Mouse (Mus musculus) limb, embryonic 13.5 days (tissue): Measurements from ENCODE around the gene Gm28051. TPM values are rescaled to one million over a fixed set of nuclear protein-coding genes. Genes with fewer than 3 reads are reported as not detected.

Experiments used
- ATAC-seq: fragments of 200-750 bp; cut with Nextera tagmentation; 2 replicates; pipeline ENCODE4 v1.8.0; 2017; ENCODE audit warnings: low read depth, moderate number of reproducible peaks, moderate TSS enrichment; ENCODE audit not compliant: low FRiP score
- H3K27ac ChIP-seq: fragments of 300-500 bp; sonication (generic); 2 replicates; pipeline ENCODE4 v1.5.1; 2015; ENCODE audit warnings: inconsistent platforms, mild to moderate bottlenecking, moderate library complexity
- H3K27me3 ChIP-seq: fragments of 300-500 bp; sonication (generic); 2 replicates; pipeline ENCODE4 v1.6.1; 2015; ENCODE audit warnings: mild to moderate bottlenecking, inconsistent platforms
- H3K36me3 ChIP-seq: fragments of 300-500 bp; sonication (generic); 2 replicates; pipeline ENCODE4 v1.6.1; 2015; ENCODE audit warnings: inconsistent platforms, mild to moderate bottlenecking, moderate library complexity
- H3K4me1 ChIP-seq: fragments of 300-500 bp; sonication (generic); 2 replicates; pipeline ENCODE4 v1.6.1; 2015; ENCODE audit warnings: inconsistent platforms
- H3K4me2 ChIP-seq: fragments of 300-500 bp; sonication (generic); replicated peaks from 2 replicates; pipeline ENCODE4 v1.6.1; 2015; ENCODE audit warnings: inconsistent platforms, mild to moderate bottlenecking, moderate library complexity
- H3K4me3 ChIP-seq: fragments of 300-500 bp; sonication (generic); 2 replicates; pipeline ENCODE4 v1.5.1; 2015; ENCODE audit warnings: moderate library complexity, mild to moderate bottlenecking, inconsistent platforms
- H3K9ac ChIP-seq: fragments of 300-500 bp; sonication (generic); 2 replicates; pipeline ENCODE4 v1.6.1; 2015; ENCODE audit warnings: mild to moderate bottlenecking, inconsistent platforms
- H3K9me3 ChIP-seq: fragments of 300-500 bp; sonication (generic); 2 replicates; pipeline ENCODE4 v1.6.1; 2016; ENCODE audit warnings: inconsistent platforms
- WGBS: fragments of 180-500 bp; shearing (Covaris S2); methylation state at CpG from one replicate; pipeline ENCODE4 v1.1.7; 2015; 5-methylcytosine and 5-hydroxymethylcytosine counted together
- polyA plus RNA-seq: library from polyadenylated mRNA; unstranded; fragments of >200 nt; fragmentation: Nextera tagmentation; extraction: Ambion mirVana; gene quantifications from 2 replicates; pipeline ENCODE4 v1.2.1, GENCODE M21; 2015

Gm28051 gene
- polyA plus RNA-seq, 1 experiment from 2014 or later, result not detected

GRCm38 (mm10) chr12:102763696-102764095, 6.1 kb upstream of the Gm28051 start:
- ATAC-seq, result no peak
- no peaks in the 10 kb centered on the region for H3K27me3 ChIP-seq
- no peak overlapping the region for H3K4me2 ChIP-seq
- no peaks in the 10 kb centered on the region for H3K9me3 ChIP-seq
- no peak overlapping the region for H3K9ac ChIP-seq
- no peak overlapping the region for H3K27ac ChIP-seq
- peaks cover 53% of the 10 kb centered on the region for H3K36me3 ChIP-seq
- H3K4me3 ChIP-seq, result no peak overlapping the region
- peaks cover 16% of the 10 kb centered on the region for H3K4me1 ChIP-seq

DNA sequence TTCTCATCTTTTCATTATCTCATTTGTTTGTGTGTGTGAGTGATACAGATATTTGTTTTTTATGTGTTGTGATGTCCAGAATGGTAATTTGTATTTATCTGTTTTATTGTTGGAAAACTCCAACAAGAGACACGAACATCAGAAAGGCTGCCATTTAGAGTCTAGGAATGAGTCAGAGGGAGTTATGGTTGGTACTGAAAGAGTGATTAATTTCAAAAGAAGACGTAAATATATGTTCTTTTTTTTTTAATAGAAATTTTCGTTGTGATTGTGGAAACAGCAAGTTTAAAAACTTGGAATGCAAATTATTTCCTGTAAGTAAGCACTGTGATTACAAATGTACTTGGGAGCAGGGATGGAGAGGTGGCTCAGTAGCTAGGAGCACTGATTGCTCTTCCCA, 4.1 kb upstream of the Gm28051 start:
- H3K27ac ChIP-seq, result no peak overlapping the region
- peaks cover 21% of the 10 kb centered on the region for H3K4me1 ChIP-seq
- H3K9ac ChIP-seq, result no peak overlapping the region
- no peaks in the 10 kb centered on the region for H3K9me3 ChIP-seq
- H3K27me3 ChIP-seq, result no peaks in the 10 kb centered on the region
- no peak overlapping the region for H3K4me2 ChIP-seq
- 87% methylated on average over 3 of the region's 3 CpGs for WGBS
- ATAC-seq, result no peak
- no peak overlapping the region for H3K4me3 ChIP-seq
- peaks cover 35% of the 10 kb centered on the region for H3K36me3 ChIP-seq

GRCm38 (mm10) chr12:102758936-102759335, 1.4 kb upstream of the Gm28051 start:
- Histone ChIP-seq H3K9me3 (no peaks in the 10 kb centered on the region), H3K27me3 (no peaks in the 10 kb centered on the region), H3K36me3 (peaks cover 16% of the 10 kb centered on the region), H3K4me3 (peak overlapping the region; percentile 90), H3K27ac (no peak overlapping the region), H3K9ac (peak overlapping the region; percentile 87), H3K4me2 (peak overlapping the region; percentile 90), H3K4me1 (peaks cover 27% of the 10 kb centered on the region)
- no peak for ATAC-seq
- 3% methylated on average over 5 of the region's 5 CpGs for WGBS

GRCm38 (mm10) chr12:102758403-102758756, 815 bp upstream of the Gm28051 start, which contains the start of gene Gm20604:
Gene Gm20604 (minus strand): TSS chr12:102758672.
- Histone ChIP-seq H3K27me3 (no peaks in the 10 kb centered on the region), H3K4me3 (peak within 1 kb of the TSS; percentile 90), H3K27ac (peak within 1 kb of the TSS; percentile 83), H3K4me2 (peak within 1 kb of the TSS; percentile 90), H3K9ac (peak within 1 kb of the TSS; percentile 87), H3K9me3 (no peaks in the 10 kb centered on the region), H3K4me1 (peaks cover 27% of the 10 kb centered on the region), H3K36me3 (peaks cover 16% of the 10 kb centered on the region)
- ATAC-seq, result no peak
- under 1% methylated on average over 10 of the region's 10 CpGs for WGBS

DNA sequence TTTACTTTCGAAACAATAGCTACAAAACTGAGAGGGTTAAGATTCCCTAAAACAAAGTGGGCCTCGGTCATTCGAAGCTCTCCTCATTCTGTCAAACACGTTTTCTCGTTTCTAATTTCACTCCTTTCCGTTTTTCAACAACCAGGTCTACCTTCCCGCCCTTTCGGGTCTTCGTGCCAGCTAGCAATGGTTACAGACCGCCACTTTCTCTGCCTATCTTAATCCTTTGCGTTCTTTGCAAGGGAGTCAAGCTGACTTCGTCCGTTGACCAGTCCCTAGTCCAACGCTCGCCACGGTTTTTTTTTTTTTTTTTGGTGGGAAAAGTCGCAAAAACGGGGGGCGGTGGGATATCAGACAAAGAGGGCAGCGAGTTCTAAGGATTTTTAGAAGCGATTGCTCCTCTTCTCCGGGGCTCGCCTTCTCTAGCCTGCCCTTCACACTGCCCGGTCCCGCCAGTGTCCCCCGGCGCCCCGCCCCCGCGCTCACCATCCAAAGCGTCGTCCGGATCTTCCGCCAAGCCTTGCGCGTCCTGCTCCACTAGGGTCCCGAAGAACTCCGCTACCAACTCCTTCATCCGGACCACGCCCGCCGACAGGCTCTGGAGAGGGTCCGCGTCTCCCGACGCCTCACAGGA, 393 bp downstream of the Gm28051 start:
- WGBS, result under 1% methylated on average over 46 of the region's 46 CpGs
- H3K4me3 ChIP-seq, result peak overlapping the region; percentile 90
- peak; percentile 86; the same call in 1 of the 2 replicates for ATAC-seq

DNA sequence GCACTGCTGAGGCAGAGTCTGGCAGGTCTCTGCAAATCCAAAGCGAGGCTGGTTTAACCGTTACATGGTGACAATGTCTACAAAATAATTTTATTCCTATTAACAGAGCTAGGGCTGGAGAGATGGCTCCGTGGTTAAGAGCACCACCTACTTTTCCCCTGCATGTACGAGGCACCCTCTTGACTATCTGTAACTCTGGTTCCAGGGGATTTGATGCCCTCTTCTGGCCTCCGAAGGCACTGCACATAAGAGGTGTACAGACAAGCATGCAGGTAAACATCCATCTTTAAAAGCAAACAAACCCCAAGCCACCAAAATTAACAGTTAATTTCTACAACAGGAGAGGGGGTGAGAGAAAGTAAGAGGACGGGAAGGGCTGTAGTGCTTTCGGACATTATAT, 1.3 kb downstream of the Gm28051 start:
- WGBS, result 81% methylated on average over 7 of the region's 7 CpGs
- Histone ChIP-seq H3K4me2 (peak overlapping the region; percentile 72), H3K9ac (peak overlapping the region; percentile 83; the same call in 1 of the 2 replicates), H3K9me3 (no peaks in the 10 kb centered on the region), H3K4me1 (peaks cover 27% of the 10 kb centered on the region), H3K36me3 (peaks cover 7% of the 10 kb centered on the region), H3K4me3 (peak overlapping the region; percentile 90), H3K27ac (no peak overlapping the region), H3K27me3 (no peaks in the 10 kb centered on the region)
- no peak for ATAC-seq

More for the DNA sequence above, 393 bp downstream of the Gm28051 start:
- Histone ChIP-seq H3K4me1 (peaks cover 27% of the 10 kb centered on the region), H3K27me3 (no peaks in the 10 kb centered on the region), H3K27ac (peak overlapping the region; percentile 83), H3K4me2 (peak overlapping the region; percentile 72), H3K9ac (peak overlapping the region; percentile 83), H3K9me3 (no peaks in the 10 kb centered on the region), H3K36me3 (peaks cover 8% of the 10 kb centered on the region)

- Histone ChIP-seq H3K9ac (no peak overlapping the region), H3K4me2 (no peak overlapping the region), H3K36me3 (peaks cover 13% of the 10 kb centered on the region), H3K27me3 (no peaks in the 10 kb centered on the region), H3K4me1 (peaks cover 10% of the 10 kb centered on the region), H3K27ac (no peak overlapping the region), H3K4me3 (no peak overlapping the region), H3K9me3 (no peaks in the 10 kb centered on the region)
- 89% methylated on average over 3 of the region's 3 CpGs for WGBS
- ATAC-seq, result no peak
Observed at GRCm38 (mm10) chr12:102748256-102748655, 9.3 kb downstream of the Gm28051 start.

GRCm38 (mm10) chr12:102744839-102745238, 12.7 kb downstream of the Gm28051 start:
- ATAC-seq, result no peak
- Histone ChIP-seq H3K9me3 (no peaks in the 10 kb centered on the region), H3K36me3 (peaks cover 18% of the 10 kb centered on the region), H3K9ac (peak overlapping the region; percentile 91; the same call in 1 of the 2 replicates), H3K4me2 (peak overlapping the region; percentile 78), H3K4me1 (peaks cover 20% of the 10 kb centered on the region), H3K4me3 (peak overlapping the region; percentile 81; the same call in 1 of the 2 replicates), H3K27ac (no peak overlapping the region), H3K27me3 (no peaks in the 10 kb centered on the region)
- WGBS, result 64% methylated on average over 6 of the region's 6 CpGs

DNA sequence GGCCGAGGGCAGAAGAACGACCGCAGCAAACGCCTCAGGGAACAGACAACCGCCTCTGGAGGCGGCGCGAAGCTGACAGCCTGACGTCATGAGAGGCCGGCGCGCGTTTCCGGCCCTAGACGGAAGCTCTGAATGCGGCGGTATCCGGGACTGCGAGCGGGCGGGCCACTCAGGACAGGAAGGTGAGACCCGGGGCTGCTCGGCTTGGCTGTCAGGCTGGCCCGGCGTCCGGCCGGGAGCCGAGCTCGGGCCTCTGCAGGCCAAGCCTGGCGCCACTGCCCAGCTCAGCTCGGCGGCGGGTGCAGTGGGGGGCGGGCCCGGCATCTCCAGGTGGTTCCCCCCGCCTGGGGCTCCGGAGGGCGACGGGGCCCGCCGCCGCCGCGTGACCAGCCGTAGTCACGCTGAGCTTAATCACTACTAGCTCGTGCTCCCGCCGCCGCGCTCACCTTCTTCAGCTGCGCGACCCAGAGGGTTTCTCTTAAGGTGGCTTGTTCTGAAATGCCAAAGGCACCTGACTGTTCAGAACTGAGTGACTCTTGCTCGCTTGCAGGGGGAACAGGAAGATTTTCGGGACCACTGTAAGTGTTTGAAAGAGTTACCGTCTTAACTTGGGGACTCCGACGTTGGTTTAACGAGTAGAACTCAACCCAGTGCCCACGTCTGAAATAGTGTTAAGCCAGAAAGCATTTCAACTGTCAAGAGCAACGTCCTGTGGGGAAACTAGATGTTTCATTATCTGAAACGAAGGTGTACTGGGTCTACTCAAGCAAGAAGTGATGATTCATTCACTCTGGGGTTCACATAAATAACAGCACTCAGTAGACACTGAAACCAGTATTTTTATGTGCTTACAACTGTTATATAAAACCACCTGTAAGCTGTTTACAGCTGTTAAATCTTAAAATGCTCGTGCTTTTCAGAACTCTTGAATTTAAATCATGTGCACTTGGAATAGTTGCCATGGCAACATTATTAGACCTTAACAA, 13.7 kb downstream of the Gm28051 start, which contains the start of the genes Moap1 and Tmem251:
Moap1 (minus strand) TSS at position 73 of the 986 bp plus-strand sequence.
Tmem251 (plus strand) TSS at position 174 of the 986 bp plus-strand sequence.
- Histone ChIP-seq H3K9ac (peak within 1 kb of the TSS; percentile 91), H3K4me3 (peak within 1 kb of the TSS; percentile 81), H3K36me3 (peaks cover 13% of the 10 kb centered on the region), H3K27ac (peak within 1 kb of the TSS; percentile 85), H3K9me3 (no peaks in the 10 kb centered on the region), H3K4me2 (peak within 1 kb of the TSS; percentile 78), H3K4me1 (peaks cover 20% of the 10 kb centered on the region), H3K27me3 (no peaks in the 10 kb centered on the region)
- WGBS, result under 1% methylated on average over 58 of the region's 63 CpGs
- peak; percentile 97 for ATAC-seq

DNA sequence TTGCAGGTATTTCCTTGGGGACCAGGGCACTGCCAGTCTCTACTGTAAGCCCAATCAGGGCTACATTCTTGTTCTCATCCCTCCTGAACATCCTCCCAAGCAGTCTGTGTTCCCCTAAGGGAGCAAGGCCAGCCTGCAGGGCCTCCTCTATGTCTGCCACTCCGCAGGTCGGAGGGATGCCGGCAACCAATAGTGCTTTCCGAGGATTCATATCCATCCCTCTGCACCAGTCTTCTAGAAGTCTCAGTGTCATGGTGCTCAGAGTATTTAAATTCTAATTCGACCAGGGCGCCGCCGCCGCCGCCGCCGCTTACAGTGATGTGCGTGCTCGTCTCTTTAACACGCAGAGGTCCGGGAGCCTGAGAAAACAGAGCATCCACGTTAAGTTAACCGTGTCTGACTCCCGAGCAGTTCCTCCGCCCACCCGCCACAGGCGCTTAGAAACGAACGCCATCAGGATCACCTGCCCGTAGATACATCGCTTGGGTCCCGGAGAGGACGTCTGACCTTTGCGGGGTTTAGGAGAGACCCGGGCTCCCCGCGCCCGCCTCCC, 14.5 kb downstream of the Gm28051 start:
- under 1% methylated on average over 33 of the region's 33 CpGs for WGBS
- ATAC-seq, result peak; percentile 52; the same call in 1 of the 2 replicates
- no peaks in the 10 kb centered on the region for H3K9me3 ChIP-seq

GRCm38 (mm10) chr12:102742056-102742455, 15.5 kb downstream of the Gm28051 start:
- Histone ChIP-seq H3K4me2 (0 out of 2 replicates have a peak overlapping the region, but pooled peaks have one; percentile 78), H3K9ac (no peak overlapping the region), H3K9me3 (no peaks in the 10 kb centered on the region), H3K27me3 (no peaks in the 10 kb centered on the region), H3K36me3 (peaks cover 5% of the 10 kb centered on the region), H3K27ac (no peak overlapping the region), H3K4me3 (no peak overlapping the region), H3K4me1 (peaks cover 20% of the 10 kb centered on the region)
- no peak for ATAC-seq
- 85% methylated on average over 7 of the region's 7 CpGs for WGBS

More for the DNA sequence above, 14.5 kb downstream of the Gm28051 start:
- Histone ChIP-seq H3K9ac (peak overlapping the region; percentile 91), H3K4me1 (peaks cover 20% of the 10 kb centered on the region), H3K4me2 (peak overlapping the region; percentile 78), H3K4me3 (peak overlapping the region; percentile 81), H3K27me3 (no peaks in the 10 kb centered on the region), H3K36me3 (peaks cover 6% of the 10 kb centered on the region), H3K27ac (peak overlapping the region; percentile 85)
